Mouse (Mus musculus): Measurements from ENCODE around the gene Arhgef12. TPM values are rescaled to one million over a fixed set of nuclear protein-coding genes. Genes with fewer than 3 reads are reported as not detected.
"Not testable (repeated sequence)": the region's sequence is repeated elsewhere in the genome, so short reads cannot be mapped to it uniquely, and the experiment has no call there.

The Arhgef12 gene
- polyA plus RNA-seq, 1 experiment from 2014 or later = 12.5 TPM

DNA sequence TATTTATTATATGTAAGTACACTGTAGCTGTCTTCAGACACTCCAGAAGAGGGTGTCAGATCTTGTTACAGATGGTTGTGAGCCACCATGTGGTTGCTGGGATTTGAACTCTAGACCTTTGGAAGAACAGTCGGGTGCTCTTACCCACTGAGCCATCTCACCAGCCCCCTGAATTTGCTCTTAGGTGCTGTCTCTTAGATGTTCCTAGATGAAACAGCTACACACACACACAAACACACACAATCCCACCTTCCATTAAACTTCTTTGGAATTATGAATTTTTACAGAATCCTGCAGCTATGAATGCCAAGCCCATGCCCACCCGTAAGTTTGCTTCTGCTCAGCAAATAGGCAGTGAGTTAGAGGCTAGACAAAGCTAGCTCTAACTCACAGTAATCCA is 14.9 kb upstream of the Arhgef12 start:
- H3K4me3 ChIP-seq (ENCODE audit: inconsistent target); H3K79me2 ChIP-seq (ENCODE audit: inconsistent target); H3K36me3 ChIP-seq (ENCODE audit: inconsistent target); H3K27ac ChIP-seq: not testable (repeated sequence)
- WGBS (ENCODE audit: missing documents) = 80% methylated on average over 1 of the region's 2 CpGs

GRCm38 (mm10) chr9:43116997-43117336 is 9.9 kb upstream of the Arhgef12 start:
- H3K36me3 ChIP-seq (ENCODE audit: inconsistent target) = no peaks in the 10 kb centered on the region
- H3K4me3 ChIP-seq (ENCODE audit: inconsistent target) = no peak overlapping the region
- 88% methylated on average over 6 of the region's 6 CpGs for WGBS (ENCODE audit: missing documents)
- no peak overlapping the region for H3K27ac ChIP-seq
- H3K79me2 ChIP-seq (ENCODE audit: inconsistent target) = no peaks in the 10 kb centered on the region

GRCm38 (mm10) chr9:43116134-43116996 is 9.3 kb upstream of the Arhgef12 start, which contains the start of gene Tmem136:
Gene Tmem136 (minus strand): TSS chr9:43116570.
- H3K27ac ChIP-seq = no peak within 1 kb of the TSS
- 10% methylated on average over 54 of the region's 55 CpGs for WGBS (ENCODE audit: missing documents)
- no peaks in the 10 kb centered on the region for H3K79me2 ChIP-seq (ENCODE audit: inconsistent target)
- no peaks in the 10 kb centered on the region for H3K36me3 ChIP-seq (ENCODE audit: inconsistent target)
- H3K4me3 ChIP-seq (ENCODE audit: inconsistent target) = no peak within 1 kb of the TSS

DNA sequence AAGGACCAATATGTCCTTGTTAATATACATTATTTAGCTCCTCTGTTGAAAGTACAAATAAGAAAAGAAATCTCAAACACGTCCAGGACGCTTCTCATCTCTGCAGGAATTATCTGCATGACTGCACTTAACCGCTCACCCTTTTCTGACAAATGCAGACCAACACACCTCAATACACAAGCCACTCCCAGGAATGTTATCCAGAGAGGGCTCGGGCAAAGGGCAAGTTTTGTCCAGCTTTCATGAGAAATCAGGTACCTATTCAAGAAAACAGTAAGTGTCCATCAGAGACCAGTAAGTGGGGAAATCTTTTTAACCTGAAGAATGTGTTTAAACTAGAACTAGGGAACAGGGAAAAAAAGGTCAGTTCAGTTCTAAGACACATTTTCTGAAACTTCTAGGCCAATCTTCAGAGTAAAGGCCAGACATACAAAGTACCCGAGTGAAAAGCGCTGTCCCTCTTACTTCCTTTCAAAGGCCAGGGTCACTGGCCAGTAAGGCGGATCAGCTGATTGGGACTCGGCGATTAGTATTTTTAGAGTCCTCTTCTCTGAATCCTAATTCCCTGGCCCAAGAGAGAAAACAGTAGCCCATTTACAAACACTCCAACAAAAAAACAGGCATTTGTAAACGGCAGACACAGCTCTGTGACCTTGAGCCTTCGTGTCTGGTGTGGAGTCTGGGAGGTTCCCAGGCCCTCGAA is 8.5 kb upstream of the Arhgef12 start:
- H3K79me2 ChIP-seq (ENCODE audit: inconsistent target) = no peaks in the 10 kb centered on the region
- H3K36me3 ChIP-seq (ENCODE audit: inconsistent target) = no peaks in the 10 kb centered on the region
- no peak overlapping the region for H3K4me3 ChIP-seq (ENCODE audit: inconsistent target)
- no peak overlapping the region for H3K27ac ChIP-seq
- 62% methylated on average over 12 of the region's 12 CpGs for whole genome bisulfite sequencing (ENCODE audit: missing documents)

- Histone ChIP-seq H3K79me2 (ENCODE audit: inconsistent target) (no peaks in the 10 kb centered on the region), H3K36me3 (ENCODE audit: inconsistent target) (no peaks in the 10 kb centered on the region), H3K4me3 (ENCODE audit: inconsistent target) (no peak overlapping the region), H3K27ac (no peak overlapping the region)
- 87% methylated on average over 4 of the region's 4 CpGs for WGBS (ENCODE audit: missing documents)
Observed at GRCm38 (mm10) chr9:43114833-43115232, 7.8 kb upstream of the Arhgef12 start.

GRCm38 (mm10) chr9:43110286-43110980 is 3.4 kb upstream of the Arhgef12 start:
- no peaks in the 10 kb centered on the region for H3K79me2 ChIP-seq (ENCODE audit: inconsistent target)
- no peak overlapping the region for H3K27ac ChIP-seq
- WGBS (ENCODE audit: missing documents) = 93% methylated on average over 8 of the region's 8 CpGs
- H3K4me3 ChIP-seq (ENCODE audit: inconsistent target) = no peak overlapping the region
- H3K36me3 ChIP-seq (ENCODE audit: inconsistent target) = no peaks in the 10 kb centered on the region

DNA sequence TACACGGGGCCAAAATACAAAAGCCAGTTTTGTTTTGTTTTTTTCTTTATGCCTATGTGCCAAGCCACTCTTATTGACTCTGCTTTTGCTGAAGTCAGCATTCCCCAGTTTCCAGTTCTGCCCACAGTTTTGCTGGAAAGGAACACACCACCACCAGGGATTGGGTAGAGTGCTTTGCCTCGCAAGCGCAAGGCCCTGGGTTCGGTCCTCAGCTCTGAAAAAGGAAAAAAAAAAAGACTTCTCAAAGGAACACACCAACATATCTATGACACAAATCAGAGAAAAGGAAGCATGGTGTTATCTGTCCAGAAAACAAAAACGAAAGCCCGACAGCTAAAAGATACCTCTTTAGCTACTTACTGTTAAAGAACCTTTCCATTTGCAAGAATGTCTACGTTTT is 2.1 kb upstream of the Arhgef12 start:
- Histone ChIP-seq H3K27ac (no peak overlapping the region), H3K4me3 (ENCODE audit: inconsistent target) (no peak overlapping the region), H3K36me3 (ENCODE audit: inconsistent target) (no peaks in the 10 kb centered on the region), H3K79me2 (ENCODE audit: inconsistent target) (no peaks in the 10 kb centered on the region)
- 91% methylated on average over 5 of the region's 7 CpGs for WGBS (ENCODE audit: missing documents)

DNA sequence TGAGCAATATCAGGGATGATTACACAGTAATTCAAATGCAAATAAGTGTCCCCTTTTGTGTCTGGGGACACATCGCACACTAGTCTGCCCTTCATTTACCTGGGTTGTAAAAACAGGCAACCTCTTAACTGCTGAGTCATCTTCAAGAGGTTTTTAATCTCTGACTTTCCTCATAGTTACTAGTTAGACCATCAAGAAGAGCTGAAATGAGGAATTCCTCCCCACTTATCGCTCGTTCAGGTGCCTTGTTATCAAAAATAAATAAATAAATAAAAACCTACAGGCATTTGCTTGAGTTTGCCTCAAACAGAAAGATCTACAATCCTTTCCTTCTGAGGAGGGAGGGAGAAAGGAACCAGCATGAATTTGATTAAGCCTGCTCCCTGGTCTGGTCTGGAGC is 1.7 kb upstream of the Arhgef12 start:
- Histone ChIP-seq H3K4me3 (ENCODE audit: inconsistent target) (no peak overlapping the region), H3K36me3 (ENCODE audit: inconsistent target) (no peaks in the 10 kb centered on the region), H3K79me2 (ENCODE audit: inconsistent target) (no peaks in the 10 kb centered on the region), H3K27ac (no peak overlapping the region)
- 81% methylated on average over 3 of the region's 3 CpGs for WGBS (ENCODE audit: missing documents)

DNA sequence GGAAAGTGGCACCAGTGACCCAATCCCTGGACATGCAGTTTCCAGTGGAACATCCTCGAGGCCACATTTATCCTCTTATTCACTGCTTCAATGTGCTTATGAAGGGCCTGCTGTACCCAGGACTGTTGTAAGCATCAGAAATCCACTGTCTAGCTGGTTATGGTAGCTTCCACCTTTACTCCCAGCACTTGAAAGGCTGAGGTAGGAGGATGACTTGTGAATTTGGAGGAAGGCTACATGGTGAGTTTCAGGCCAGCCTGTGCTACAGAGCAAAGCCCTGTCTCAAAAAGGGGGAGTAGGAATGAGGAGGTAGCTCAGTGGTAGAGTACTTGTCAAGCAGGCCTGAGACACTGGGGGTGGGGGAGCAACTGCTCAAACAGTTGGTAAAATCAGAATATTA is 1.0 kb upstream of the Arhgef12 start:
- 93% methylated on average over 1 of the region's 1 CpGs for WGBS (ENCODE audit: missing documents)
- no peak overlapping the region for H3K27ac ChIP-seq
- H3K4me3 ChIP-seq (ENCODE audit: inconsistent target) = no peak overlapping the region
- no peaks in the 10 kb centered on the region for H3K36me3 ChIP-seq (ENCODE audit: inconsistent target)
- no peaks in the 10 kb centered on the region; the same call in 1 of the 2 replicates for H3K79me2 ChIP-seq (ENCODE audit: inconsistent target)

DNA sequence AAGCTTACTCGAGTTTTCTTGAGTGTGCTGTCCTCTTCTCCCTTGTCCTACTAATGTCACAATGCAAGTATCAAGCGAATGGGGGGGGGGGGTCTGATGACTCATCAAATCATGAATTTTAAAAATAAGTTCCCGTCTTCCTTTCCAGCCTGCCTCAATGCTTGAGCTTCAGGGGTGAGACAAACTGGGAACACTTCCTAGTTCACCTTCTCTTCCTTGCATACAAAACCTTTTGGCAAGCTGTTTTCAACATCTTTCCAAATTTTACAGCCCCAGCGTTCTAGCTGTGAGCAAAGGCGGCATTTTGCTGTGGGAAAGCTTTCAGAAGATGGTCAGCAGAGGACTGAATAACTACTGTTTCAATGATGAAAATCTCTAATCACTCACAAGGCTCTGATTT is 516 bp upstream of the Arhgef12 start:
- no peaks in the 10 kb centered on the region for H3K36me3 ChIP-seq (ENCODE audit: inconsistent target)
- 44% methylated on average over 4 of the region's 5 CpGs for WGBS (ENCODE audit: missing documents)

GRCm38 (mm10) chr9:43106426-43107186 is 433 bp downstream of the Arhgef12 start:
- Histone ChIP-seq H3K4me3 (ENCODE audit: inconsistent target) (peak overlapping the region; percentile 23), H3K27ac (no peak overlapping the region), H3K79me2 (ENCODE audit: inconsistent target) (no peaks in the 10 kb centered on the region; the same call in 1 of the 2 replicates), H3K36me3 (ENCODE audit: inconsistent target) (no peaks in the 10 kb centered on the region)
- 12% methylated on average over 20 of the region's 22 CpGs for WGBS (ENCODE audit: missing documents)

More for the DNA sequence above, 516 bp upstream of the Arhgef12 start:
- Histone ChIP-seq H3K4me3 (ENCODE audit: inconsistent target) (no peak overlapping the region), H3K27ac (no peak overlapping the region), H3K79me2 (ENCODE audit: inconsistent target) (no peaks in the 10 kb centered on the region; the same call in 1 of the 2 replicates)

GRCm38 (mm10) chr9:43105664-43106361 is 1.2 kb downstream of the Arhgef12 start:
- H3K4me3 ChIP-seq (ENCODE audit: inconsistent target) = peak overlapping the region; percentile 23
- no peaks in the 10 kb centered on the region; the same call in 1 of the 2 replicates for H3K79me2 ChIP-seq (ENCODE audit: inconsistent target)
- no peak overlapping the region for H3K27ac ChIP-seq
- WGBS (ENCODE audit: missing documents) = 1% methylated on average over 76 of the region's 91 CpGs
- H3K36me3 ChIP-seq (ENCODE audit: inconsistent target) = no peaks in the 10 kb centered on the region

DNA sequence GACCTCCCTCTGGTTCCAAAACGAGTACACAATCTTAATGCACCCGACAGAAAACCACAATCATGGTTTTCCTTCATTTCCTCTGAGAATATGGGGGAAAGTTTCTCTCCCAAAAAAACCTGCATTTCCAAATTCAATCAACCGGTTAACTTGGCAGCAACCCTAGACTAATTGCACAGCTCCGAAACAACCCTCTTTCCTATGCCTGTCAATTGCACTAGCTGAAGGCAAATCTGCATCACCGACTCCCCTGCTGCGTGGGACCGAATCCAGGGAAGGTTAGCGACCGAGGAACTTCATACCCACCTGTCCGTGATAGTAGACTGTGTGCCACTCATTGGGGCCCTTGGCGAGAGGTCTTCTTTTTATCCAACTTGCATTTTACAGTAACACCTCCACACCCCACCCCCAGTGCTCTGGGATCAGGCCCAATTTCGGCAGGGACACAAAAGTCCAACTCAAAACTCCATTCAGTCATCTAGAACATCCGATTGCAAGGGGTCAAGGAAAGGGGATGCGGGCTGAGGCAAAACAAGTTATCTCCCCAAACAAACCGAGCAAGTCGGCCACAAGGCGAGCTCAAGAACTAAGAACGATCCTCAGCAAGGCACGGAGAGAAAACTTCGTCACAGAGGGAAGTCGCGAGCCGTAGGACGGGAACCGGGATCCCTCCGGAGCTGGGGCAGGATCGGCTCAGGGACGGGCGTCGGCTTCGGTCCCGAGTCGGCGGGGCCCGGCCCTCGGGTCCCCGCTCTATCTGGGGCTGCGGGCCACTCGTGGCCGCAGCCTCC is 2.0 kb downstream of the Arhgef12 start:
- Histone ChIP-seq H3K4me3 (ENCODE audit: inconsistent target) (peak overlapping the region; percentile 39), H3K36me3 (ENCODE audit: inconsistent target) (no peaks in the 10 kb centered on the region), H3K79me2 (ENCODE audit: inconsistent target) (no peaks in the 10 kb centered on the region; the same call in 1 of the 2 replicates), H3K27ac (no peak overlapping the region)
- WGBS (ENCODE audit: missing documents) = under 1% methylated on average over 40 of the region's 40 CpGs
